Mouse (Mus musculus) c-Kit-positive CD71-positive TER-119-positive erythroid progenitor cells, embryonic 14.5 days (primary cell): ENCODE results near the gene Kif22.
A peak's percentile ranks its signal among the peaks of the same experiment; 100 is the strongest.

Experiments used
- DNase-seq: peaks from one replicate; pipeline ENCODE4 v3.0.0-alpha.2; 2013; ENCODE audit warnings: low spot score

Gene Kif22

DNA sequence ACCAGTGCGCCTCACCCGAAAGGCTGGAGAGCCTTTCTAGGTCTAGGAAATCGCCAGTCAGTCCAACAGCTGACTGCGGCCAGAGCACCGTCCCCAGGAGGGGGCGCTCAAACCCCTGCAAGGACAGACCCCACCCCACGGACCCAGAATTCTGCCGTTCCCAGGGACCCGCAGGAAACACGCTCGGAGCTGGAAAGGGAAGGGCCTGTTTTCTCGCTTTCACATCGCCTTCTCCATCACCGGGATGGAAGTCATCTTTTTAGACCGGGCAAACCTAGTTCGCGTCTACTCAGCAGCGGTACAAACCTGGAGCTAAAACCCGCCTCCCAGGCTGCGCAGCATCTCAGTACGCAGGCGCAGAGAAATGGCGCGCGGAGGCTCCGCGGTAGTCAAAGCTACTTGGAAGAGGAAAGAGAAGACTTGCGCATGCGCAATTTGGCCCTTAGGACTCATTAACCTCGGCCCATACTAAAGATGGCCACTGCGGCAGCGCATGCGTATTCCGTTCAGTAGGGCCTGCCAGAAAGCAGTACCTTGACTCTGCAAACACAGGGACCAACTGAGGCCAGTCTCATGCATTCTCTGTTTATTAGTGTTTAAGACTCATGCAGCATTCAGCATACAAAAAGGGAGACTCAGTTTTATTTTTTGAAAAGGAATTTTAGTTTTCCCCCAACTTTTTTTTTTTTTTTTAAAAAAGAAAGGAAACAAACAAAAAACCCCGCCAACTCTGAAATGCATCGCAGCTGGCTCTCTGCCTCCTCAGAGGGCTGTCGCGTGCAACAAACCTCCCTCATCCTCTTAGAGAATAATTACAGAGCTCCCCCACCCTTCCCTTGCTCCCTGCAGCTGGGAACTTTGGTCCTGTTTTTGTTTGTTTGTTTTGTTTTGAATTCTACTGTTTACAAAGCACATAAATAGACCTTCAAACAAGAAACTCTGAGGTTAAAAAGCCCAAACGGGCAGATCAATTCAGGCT, 25.0 kb downstream of the Kif22 start, which contains the start of gene Pagr1a:
Gene Pagr1a, minus strand, starts transcription at position 382 of the 979 bp plus-strand sequence.
- peak; percentile 100 for DNase-seq

DNA sequence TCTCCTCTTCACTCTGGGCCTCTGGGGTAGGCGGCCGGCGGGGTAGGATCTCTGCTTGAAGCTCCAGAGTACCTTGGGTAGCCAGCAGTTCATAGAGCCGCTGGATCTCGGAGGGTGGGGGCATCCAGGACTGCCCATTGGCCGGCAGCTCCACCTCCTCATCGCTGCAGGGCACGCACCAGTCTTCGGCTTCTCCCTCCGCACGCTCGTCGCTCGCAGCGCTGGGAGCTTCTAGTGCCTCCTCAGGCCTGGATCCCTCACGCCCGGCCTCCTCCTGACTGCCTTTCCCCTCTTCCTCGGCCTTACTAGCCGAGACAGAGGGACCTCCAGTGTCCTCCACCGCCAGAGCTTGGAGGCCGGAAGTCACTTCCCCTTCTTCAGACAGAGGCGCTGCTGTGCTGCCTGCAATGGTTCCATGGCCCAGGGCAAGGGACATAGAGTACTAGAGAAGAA, 25.8 kb downstream of the Kif22 start:
- DNase-seq = peak; percentile 62

DNA sequence TGATC, 26.0 kb downstream of the Kif22 start, which contains the start of gene Pagr1b:
Gene Pagr1b, minus strand, starts transcription at position 4 of the 5 bp plus-strand sequence.
- DNase-seq = no peak

DNA sequence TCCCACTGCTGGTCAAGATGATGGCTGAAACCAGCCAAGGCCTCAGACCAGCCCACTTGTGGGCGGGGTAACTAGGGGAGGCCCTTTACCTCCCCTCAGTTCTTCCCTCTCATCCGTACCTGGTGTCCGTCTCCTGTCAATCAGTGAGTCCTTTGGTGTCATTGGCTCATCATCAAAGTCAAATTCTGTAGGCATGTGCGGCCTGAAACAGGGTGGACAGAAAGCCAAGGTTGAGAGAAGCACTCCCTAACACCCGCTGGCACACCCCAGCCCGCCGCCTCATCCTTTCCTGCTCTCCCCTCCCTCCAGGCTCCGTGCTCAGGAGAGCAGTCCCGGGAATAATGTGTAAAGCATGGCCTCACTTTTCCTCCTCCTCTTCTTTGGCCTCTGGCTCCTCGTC, 26.2 kb downstream of the Kif22 start:
- peak; percentile 45 for DNase-seq

DNA sequence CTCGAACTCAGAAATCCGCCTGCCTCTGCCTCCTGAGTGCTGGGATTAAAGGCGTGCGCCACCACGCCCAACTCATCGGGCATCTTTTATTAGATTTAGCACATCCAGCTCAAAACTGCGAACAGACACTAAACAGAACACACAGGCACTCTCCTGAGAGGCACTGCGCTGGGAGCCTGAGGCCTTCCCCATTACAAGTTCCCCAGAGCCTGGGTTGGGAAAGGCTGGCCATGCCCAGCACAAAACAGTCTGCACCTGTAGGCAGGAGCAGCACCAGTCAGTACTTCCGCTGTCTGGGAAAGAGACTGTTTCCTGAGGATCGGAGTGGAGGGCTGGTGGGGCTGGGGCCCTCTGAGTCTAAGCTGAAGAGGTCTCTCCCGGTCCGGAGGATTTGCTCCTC, 27.3 kb downstream of the Kif22 start:
- no peak for DNase-seq

DNA sequence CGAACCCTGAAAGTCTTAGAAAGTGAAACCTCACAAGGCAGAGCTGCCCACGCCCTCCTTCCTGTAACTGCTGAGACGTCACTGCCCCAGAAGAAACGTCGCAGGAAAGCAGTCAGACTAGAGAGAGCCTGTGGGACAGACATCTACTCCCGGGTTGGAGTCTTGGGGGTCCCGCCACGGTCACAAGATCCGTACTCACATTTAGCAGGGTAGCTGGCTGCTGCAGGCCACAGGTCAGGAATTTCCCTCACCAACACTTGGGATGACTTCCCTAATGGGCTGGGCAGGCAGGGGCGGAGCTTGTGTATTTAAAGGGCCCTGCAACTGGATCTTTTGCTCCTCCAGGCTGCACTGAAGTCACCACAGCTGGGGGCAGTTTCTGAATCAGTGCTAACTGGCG, 28.0 kb downstream of the Kif22 start, which contains the start of gene Mvp:
Gene Mvp, minus strand, starts transcription at position 302 of the 400 bp plus-strand sequence.
- DNase-seq = peak; percentile 58

DNA sequence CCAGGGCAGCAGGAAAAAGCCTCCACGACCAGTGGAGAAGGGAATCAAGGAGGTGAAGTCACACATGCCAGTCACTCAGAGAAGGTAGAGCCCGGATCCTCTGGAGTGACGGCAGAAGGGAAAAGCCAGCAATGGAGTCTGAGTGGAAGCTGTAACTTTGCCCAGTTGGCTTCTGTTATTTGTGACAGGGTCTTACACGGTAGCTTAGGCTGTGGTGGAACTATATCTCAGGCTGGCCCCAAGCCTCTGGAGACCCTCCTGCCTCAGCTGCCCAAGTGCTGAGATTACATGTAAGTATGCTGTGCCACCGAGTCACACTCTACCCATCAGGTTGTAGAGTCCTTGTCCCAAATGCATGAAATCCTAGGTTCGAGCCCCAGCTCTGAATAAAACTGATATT, 28.9 kb downstream of the Kif22 start:
- no peak for DNase-seq

DNA sequence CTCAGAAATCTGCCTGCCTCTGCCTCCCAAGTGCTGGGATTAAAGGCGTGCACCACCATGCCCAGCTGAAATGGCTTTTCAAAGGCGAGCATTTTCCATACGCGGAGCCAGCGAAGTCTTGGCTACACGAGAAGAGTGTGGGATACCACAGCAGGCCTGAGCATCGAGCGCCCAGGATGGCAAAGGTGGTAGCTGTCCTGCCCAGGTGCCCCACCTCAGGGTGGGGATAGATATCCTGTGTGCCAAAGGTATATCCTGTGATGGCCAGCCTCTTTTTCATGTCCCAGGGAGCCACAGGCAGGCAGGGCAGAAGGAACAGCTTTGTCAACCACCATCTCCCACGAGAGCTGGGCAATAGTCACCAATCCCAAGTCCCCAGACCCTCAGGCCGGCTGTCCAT, 29.4 kb downstream of the Kif22 start:
- no peak for DNase-seq

DNA sequence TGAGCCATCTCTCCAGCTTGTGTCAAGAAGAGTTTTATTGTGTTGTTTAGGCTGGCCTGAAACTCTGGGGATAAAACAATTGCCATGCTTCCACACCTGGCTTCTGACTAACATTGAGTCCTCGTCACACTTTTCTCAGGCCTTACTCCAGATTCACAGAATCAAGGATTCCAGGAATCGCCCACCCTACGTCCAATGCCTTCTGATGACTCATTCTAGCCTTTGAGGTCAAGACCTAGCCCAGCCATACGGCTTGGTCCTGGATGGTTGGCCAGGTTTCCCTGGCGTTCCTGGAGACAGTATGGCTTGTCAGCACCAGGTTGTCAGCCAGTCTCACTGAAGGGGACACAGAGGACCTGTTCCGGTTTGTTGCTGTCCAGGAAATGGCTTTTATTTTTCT, 29.9 kb downstream of the Kif22 start:
- no peak for DNase-seq

DNA sequence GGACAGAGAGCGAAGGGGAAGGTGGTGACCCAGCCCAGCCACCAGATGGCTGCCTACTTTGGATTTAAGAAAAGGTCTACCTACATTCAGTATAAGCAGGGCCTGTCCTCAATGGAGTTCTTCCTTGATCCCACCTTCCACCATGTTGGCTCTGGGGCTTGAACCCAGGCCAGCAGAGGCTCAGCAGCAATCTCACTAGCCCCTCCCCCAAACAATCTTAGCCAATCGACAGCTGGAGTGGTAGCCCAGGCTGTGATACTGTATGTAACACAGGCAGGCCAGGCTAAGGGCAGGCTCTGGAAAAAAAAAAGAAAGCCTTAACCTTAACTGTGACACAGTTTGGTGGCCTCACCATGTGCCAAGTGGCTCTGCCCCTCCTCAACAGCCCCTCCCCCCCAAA, 30.6 kb downstream of the Kif22 start:
- no peak for DNase-seq

DNA sequence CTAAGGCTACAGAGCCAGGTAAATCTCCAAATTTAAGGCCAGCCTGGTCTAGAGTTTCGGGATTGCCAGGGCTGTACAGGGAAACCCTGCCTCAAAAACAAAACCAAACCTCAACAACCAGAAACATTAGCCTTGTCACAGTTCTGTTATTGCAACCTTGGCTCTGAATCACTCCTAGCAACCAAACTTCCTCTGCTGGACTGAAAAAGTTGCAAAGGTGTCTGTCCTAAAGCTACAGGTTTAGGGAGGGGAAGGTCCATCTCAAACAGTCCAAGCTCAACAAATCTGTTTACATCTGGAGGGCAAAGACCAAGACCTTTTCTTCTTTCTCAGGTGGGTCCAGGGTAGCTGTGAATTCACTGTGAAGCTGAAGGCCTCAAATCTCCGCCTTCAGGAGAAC, 31.2 kb downstream of the Kif22 start:
- no peak for DNase-seq

DNA sequence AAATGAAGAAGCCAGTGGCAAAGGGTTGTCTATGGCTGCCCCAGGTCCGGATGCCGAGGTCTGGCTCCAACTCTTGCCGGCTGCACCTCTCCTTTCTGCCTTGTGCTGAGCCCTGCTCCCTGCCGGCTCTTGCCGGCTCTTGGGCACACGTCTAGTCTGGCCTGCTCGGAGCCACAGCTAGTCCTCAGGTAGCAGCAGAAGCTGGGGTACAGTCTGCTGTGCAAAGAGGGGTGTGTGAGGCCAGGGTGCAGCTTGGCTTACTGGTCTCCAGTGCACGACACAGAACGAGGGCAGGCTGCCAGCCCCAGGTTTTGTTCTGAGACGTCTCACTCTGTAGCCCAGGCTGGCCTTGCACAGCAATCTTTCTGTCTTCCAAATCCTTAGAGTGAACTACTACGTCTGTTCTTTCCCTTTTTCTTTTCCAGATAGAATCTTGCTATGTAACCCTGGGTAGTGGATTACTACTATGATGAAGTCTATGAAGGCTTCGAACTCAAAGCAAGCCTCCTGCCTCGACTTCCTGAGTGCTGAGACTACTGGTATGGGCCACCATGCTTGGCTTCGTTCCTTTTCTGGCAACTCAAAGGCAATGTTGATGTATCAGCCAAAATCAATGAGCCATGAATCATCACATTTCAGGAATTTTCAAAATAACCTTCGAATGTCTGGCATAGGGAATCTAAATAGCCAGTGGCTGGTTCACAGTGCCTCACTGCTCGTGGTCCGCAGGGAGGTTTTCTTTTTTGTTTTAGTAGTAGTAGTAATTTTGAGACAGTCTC, 32.8 kb downstream of the Kif22 start:
- DNase-seq = no peak

DNA sequence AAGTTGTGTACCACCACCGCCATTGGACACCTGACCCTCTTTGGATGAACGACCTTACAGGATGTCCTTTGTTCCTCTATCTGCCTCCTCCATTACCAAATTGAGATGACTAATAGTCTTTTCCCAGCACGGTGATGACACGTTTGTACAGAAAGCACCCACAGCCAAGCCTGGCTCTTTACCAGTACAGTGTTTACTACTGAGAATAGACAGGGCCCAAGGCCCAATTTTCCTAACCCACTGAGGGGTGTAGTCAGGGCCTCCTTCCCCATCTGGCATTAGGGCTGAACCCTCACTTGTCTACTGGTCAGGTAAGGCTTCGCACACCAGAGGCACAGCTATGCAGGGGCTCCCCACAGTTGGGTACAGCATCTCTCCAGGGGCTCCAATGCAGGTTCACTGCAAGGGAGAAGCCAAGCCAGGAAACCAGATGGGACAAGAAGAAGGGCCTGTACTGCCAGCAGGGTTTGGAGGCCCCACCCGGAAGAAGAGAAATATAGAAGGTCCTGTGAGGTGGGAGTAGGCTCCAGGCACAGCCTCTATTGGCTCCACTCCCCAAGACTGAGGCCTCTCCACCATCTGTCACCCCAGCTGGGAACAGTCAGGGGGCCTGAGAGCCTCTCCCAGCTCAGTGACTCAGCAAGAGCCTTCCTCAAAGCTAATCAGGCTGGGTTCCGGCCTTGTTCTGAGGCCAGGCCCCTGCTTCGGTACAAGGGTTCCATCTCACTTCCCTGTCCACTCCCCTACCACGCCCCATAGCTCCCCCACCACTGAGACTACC, 33.8 kb downstream of the Kif22 start:
- DNase-seq = peak; percentile 76

DNA sequence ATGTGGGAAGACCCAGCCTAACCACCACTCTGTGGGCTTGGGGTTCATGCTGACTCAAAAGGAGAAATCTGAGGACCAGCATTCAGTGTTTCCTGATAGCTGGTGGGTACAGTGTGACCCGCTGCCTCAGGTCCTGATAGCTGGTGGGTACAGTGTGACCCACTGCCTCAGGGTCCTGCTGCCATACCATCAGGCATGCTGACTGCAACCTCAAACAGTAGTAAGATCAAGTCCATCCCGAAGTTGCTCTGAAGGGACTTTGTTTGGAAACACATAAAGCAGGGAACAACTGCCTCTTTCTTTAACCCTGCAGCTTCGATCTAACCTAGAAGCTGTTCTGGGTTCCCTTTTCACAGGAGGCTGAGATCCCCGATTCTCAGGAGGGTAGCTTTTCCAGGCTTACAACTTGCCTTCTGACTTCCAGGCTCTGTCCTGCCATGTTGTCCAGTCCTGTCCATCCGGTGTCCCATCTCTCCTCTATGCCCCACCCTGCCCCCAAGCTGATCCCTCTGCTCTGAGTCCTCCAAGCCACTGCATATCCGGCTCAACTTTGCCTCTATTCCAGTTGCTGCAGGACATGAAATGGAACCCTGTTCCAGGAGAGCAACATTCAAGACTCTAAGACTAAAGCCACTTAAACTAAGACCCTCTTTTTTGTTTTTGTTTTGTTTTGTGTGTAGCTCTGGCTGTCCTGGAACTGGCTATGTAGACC, 34.8 kb downstream of the Kif22 start:
- no peak for DNase-seq

DNA sequence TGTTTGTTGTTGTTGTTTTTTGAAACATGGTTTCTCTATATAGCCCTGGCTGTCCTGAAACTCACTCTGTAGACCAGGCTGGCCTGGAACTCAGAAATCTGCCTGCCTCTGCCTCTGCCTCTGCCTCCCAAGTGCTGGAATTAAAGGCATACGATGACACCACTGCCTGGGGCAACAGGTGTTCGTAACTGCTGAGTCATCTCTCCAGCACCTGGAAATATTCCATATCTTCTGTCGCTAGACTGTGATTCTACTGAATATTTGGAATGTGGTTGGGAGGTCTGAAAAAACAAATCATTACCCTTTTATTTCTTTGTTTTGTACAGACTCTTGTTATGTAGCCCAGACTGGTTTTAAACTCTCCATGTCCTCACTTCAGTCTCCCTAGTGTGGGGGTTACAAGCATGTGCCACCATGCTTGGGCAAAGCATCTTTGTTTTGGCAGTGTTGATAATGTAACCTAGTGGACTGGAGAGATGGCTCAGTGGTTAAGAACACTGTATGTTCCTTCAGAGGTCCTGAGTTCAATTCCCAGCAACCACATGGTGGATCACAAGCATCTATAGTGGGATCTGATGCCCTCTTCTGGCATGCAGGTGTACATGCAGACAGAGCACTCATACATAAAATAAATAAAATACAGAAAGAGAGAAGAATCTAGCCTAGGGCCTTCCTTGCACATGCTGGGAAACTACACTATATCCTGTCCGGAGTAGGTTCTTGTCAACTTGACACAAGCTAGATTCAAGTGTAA, 38.0 kb downstream of the Kif22 start:
- DNase-seq = no peak

DNA sequence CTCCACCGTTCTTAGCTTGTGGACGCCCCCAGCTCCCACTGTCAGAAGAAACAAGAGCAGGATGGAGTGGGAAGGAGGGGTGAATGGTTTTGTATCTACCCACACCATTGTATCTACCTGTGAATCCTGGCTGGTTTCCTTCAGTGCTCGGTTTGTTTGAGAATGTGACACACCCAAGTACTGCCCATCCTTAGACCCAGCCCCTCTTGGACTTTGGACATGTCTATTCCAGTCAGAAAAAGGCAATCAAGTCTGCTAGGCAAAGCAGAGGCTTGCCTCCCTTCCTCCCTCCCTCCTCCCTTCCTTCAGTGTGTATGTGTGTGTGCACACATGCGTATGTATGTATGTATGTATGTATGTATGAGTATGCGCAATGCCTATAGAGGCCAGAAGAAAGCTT, 38.7 kb downstream of the Kif22 start:
- no peak for DNase-seq

DNA sequence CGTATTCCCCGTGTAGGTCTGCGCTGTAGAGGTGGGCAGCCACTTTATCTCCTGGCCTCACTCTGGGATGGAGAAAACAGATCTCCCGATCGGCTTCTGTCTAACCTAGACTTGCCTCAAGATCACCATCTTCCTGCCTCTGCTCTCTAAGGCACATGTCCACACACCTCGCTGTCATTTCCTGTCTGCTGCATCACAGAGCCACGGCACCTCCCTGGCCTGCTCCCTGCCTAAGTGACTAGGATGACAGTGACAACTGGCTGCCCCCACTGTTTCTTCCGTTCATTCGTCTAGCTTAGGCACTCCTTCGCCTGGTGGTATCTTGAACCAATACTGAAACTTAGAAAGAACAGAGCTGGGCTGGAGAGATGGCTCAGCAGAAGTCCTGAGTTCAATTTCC, 42.7 kb downstream of the Kif22 start:
- no peak for DNase-seq

DNA sequence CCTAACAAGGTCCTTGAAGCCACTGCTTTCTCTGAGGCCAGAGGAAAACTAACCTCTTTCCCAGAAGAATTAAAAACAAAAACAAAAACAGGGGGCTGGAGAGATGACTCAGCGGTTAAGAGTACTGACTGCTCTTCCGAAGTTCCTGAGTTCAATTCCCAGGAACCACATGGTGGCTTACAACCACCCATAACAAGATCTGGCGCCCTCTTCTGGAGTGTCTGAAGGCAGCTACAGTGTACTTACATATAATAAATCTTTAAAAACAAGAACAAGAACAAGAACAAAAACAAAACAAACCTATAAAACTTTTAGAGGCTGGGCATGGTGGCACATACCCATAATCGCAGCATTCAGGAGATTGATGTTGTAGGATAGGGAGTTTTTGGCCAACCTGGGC, 45.8 kb downstream of the Kif22 start:
- no peak for DNase-seq

DNA sequence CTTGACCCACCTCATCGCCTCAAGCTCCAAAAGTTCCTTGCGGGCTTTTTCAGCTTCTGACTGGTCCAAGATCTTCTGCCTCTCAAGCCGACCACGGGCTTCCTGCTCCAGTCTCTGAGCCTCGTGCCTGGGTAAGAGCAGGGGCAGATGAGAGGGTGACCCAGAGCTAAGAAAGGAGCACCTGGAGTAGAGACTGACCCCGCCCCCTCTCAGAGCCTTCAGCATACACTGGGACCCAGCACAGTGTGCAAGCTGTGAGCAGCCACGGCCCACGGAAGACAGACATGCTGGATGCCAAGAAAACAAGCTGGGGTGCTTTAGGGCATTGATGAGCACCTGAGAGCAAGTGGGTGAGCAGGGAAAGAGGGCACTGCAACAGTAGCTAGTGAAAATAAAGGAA, 53.5 kb downstream of the Kif22 start:
- no peak for DNase-seq

DNA sequence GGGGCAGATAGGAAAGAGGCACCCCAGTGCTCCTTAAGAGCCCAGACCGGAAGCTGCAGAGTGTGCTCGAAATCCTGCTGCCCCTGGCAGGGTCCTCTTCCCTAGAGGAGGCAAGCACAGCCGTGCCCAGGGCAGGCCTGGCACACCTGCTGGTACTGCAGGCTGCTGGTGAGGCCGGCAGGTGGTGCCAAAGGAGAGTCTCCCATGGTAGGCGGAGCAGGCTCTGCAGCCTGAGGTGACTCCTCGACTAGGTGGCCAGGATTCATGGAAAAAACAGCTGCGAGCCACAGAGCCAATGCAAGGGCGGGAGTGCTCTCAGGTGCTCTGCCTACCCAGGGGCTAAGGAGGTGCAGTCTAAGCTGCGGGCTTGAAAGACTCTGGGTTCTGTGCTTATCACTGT, 56.0 kb downstream of the Kif22 start:
- no peak for DNase-seq

DNA sequence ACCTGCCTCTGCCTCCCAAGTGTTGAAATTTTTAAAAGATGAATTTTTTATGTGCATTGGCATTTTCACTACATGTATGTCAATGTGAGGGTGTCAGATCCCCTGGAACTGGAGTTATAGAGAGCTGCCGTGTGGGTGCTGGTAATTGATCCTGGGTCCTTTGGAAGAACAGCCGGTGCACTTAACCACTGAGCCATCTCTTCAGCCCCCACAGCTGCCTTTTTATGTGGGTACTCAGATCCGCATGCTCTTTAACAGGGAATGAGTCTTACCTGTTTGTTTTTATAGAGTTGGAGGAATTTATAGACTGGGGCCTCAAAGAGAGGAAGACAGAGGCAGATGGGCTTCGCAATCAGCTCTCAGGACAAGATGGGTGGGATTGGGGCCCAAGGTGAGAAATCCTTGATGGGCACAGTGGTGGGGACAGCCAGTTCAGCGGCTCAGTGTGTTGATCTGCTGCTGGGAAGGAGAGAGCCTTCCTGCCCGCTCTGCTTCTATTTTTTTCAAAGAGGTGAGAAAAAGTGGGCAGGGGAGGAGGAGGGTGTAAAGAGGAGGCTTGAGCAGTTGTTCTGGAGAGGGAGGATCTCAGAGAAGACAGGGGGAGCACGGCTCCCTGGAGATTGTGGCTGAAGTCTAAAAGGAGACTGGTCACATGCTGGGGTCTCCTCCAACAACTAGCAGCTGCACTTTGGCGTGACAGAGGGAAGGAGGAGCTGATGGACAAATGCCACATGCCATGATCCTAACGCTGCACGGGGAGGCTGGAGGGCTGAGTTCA, 57.4 kb downstream of the Kif22 start:
- no peak for DNase-seq
